Mouse (Mus musculus) liver, embryonic 14.5 days (tissue): ENCODE results near the gene Fam13a.

Source experiments
- CTCF ChIP-seq: IDR thresholded peaks from 2 replicates; pipeline ENCODE4 v1.5.1; 2016; ENCODE audit warnings: antibody characterized with exemption, low read depth, control low read depth
- EP300 ChIP-seq: IDR thresholded peaks from 2 replicates; pipeline ENCODE4 v1.6.1; 2016; ENCODE audit warnings: antibody characterized with exemption, low read depth

DNA sequence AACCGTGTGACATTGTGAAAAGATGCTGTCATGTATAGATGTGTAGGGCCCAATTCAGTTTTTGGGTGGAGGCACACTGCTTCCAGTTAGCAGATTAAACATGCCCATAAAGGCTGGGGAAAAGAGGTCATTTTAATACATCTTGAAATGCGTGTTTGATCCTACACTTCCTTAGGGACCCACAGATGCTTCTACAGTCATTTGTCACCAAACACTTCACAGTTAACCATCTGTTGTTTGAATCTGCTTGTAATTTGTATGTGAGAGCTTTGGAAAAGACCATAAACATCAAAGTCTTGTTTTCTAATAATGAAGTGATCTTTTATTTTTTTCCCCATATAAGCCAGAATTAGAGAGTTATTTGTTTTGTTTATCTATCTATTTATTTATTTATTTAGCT is 116.6 kb downstream of the Fam13a start:
- TF ChIP-seq CTCF (no peak), EP300 (no peak)
